Mouse (Mus musculus) heart, embryonic 11.5 days (tissue): ENCODE data around the gene Slc17a7. TPM values are rescaled to one million over a fixed set of nuclear protein-coding genes. Genes with fewer than 3 reads are reported as not detected.
"Not testable (repeated sequence)": the region's sequence is repeated elsewhere in the genome, so short reads cannot be mapped to it uniquely, and the experiment has no call there.

Source experiments
- ATAC-seq: fragments of 200-750 bp; cut with Nextera tagmentation; replicated peaks from 2 replicates; pipeline ENCODE4 v1.8.0; 2017; ENCODE audit warnings: moderate library complexity; ENCODE audit not compliant: insufficient number of reproducible peaks, low FRiP score, low TSS enrichment
- H3K27ac ChIP-seq: fragments of 300-500 bp; sonication (generic); 2 replicates; pipeline ENCODE4 v1.5.1; 2014; ENCODE audit warnings: mild to moderate bottlenecking, low read depth, low read length
- H3K27me3 ChIP-seq: fragments of 300-500 bp; sonication (generic); 2 replicates; pipeline ENCODE4 v1.6.1; 2014; ENCODE audit warnings: mild to moderate bottlenecking, low read length, mixed read lengths; ENCODE audit not compliant: control insufficient read depth, insufficient read depth
- H3K36me3 ChIP-seq: fragments of 300-500 bp; sonication (generic); 2 replicates; pipeline ENCODE4 v1.6.1; 2014; ENCODE audit warnings: mild to moderate bottlenecking, low read length, moderate library complexity, mixed read lengths; ENCODE audit not compliant: control insufficient read depth, insufficient read depth
- H3K4me1 ChIP-seq: fragments of 300-500 bp; sonication (generic); 2 replicates; pipeline ENCODE4 v1.6.1; 2014; ENCODE audit warnings: low read length; ENCODE audit not compliant: control insufficient read depth, insufficient read depth
- H3K4me2 ChIP-seq: fragments of 300-500 bp; sonication (generic); 2 replicates; pipeline ENCODE4 v1.6.1; 2014; ENCODE audit warnings: mild to moderate bottlenecking, moderate library complexity
- H3K4me3 ChIP-seq: fragments of 300-500 bp; sonication (generic); 2 replicates; pipeline ENCODE4 v1.5.1; 2014; ENCODE audit warnings: low read depth, low read length
- H3K9ac ChIP-seq: fragments of 300-500 bp; sonication (generic); 2 replicates; pipeline ENCODE4 v1.6.1; 2014; ENCODE audit warnings: mild to moderate bottlenecking, low read depth, low read length, moderate library complexity
- H3K9me3 ChIP-seq: fragments of 300-500 bp; sonication (generic); replicated peaks from 2 replicates; pipeline ENCODE4 v1.6.1; 2016; ENCODE audit warnings: low read length; ENCODE audit not compliant: control insufficient read depth
- WGBS: fragments of 180-500 bp; shearing (Covaris S2); extraction: QIAGEN DNeasy Blood & Tissue Kit; methylation state at CpG from one replicate; pipeline ENCODE4 v1.1.7; 2014; ENCODE audit not compliant: insufficient replicate concordance; 5-methylcytosine and 5-hydroxymethylcytosine counted together
- polyA plus RNA-seq: library from polyadenylated mRNA; unstranded; fragments of >200 nt; fragmentation: Nextera tagmentation; extraction: Ambion mirVana; gene quantifications from 2 replicates; pipeline ENCODE4 v1.2.1, GENCODE M21; 2014

Slc17a7 gene
- polyA plus RNA-seq, 1 experiment from 2014 or later: 3.0 TPM

DNA sequence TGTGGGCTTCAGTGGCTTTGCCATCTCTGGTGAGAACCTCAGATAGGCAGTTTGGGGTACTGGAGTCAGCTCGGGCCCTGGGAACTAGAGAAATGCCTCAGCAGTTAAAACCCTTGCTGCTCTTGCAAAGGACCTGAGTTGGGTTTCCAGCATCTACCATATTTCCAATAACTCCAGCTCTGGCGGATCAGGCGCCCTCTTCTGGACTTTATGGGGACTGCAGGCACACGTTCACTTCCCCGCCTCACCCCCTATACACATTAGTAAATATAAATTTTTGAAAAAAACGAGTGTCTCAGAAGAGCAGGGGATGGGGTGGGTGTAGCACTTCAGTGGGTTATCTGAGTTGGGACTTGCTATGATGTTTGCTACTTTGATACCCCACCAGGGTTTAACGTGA, 9.2 kb downstream of the Slc17a7 start:
- H3K36me3 ChIP-seq: no peaks in the 10 kb centered on the region
- H3K9me3 ChIP-seq: peaks cover 25% of the 10 kb centered on the region
- H3K4me2 ChIP-seq: no peak overlapping the region
- ATAC-seq: no peak
- H3K27ac ChIP-seq: no peak overlapping the region
- peaks cover 71% of the 10 kb centered on the region for H3K27me3 ChIP-seq
- H3K4me3 ChIP-seq: no peak overlapping the region
- peaks cover 10% of the 10 kb centered on the region; the same call in 1 of the 2 replicates for H3K4me1 ChIP-seq
- WGBS: 52% methylated on average over 7 of the region's 7 CpGs
- no peak overlapping the region for H3K9ac ChIP-seq

DNA sequence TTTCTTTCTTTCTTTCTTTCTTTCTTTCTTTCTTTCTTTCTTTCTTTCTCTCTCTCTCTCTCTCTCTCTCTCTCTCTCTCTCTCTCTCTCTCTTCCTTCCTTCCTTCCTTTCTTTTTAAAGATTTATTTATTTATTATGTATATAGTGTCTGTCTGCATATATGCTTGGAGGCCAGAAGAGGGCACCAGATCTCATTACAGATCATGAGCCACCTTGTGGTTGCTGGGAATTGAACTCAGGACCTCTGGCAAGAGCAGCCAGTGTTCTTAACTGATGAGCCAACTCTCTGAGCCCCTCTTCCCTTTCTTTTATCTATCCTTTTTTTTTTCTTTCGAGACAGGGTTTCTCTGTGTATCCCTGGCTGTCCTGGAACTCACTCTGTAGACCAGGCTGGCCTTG, 10.0 kb downstream of the Slc17a7 start:
- H3K9ac ChIP-seq, H3K36me3 ChIP-seq, H3K4me2 ChIP-seq, H3K4me1 ChIP-seq, ATAC-seq, H3K4me3 ChIP-seq, H3K27ac ChIP-seq: not testable (repeated sequence)
- peaks cover 23% of the 10 kb centered on the region for H3K9me3 ChIP-seq
- WGBS: 63% methylated on average over 1 of the region's 1 CpGs
- H3K27me3 ChIP-seq: peaks cover 71% of the 10 kb centered on the region

DNA sequence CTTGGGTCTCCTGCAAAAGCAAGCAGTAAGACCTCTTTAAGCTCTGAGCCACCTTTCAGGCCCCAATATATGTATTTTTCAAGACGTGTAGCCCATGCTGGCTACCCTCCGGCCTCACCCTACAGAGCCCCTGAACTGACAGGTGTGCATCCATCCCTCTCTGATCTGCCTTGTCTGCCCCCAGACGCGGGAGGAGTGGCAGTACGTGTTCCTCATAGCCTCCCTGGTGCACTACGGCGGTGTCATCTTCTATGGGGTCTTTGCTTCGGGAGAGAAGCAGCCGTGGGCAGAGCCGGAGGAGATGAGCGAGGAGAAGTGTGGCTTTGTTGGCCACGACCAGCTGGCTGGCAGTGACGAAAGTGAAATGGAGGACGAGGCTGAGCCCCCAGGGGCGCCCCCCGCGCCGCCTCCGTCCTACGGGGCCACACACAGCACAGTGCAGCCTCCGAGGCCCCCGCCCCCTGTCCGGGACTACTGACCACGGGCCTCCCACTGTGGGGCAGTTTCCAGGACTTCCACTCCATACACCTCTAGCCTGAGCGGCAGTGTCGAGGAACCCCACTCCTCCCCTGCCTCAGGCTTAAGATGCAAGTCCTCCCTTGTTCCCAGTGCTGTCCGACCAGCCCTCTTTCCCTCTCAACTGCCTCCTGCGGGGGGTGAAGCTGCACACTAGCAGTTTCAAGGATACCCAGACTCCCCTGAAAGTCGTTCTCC, 11.0 kb downstream of the Slc17a7 start:
- Histone ChIP-seq H3K9me3 (peaks cover 13% of the 10 kb centered on the region), H3K9ac (no peak overlapping the region), H3K4me2 (peak overlapping the region; percentile 37; the same call in 1 of the 2 replicates), H3K36me3 (no peaks in the 10 kb centered on the region), H3K4me3 (0 out of 2 replicates have a peak overlapping the region, but pooled peaks have one; percentile 14), H3K4me1 (peaks cover 8% of the 10 kb centered on the region; the same call in 1 of the 2 replicates), H3K27ac (no peak overlapping the region), H3K27me3 (peaks cover 71% of the 10 kb centered on the region)
- no peak for ATAC-seq
- WGBS: 7% methylated on average over 26 of the region's 29 CpGs

GRCm38 (mm10) chr7:45175398-45175797, 11.6 kb downstream of the Slc17a7 start:
- H3K9ac ChIP-seq: no peak overlapping the region
- no peaks in the 10 kb centered on the region for H3K36me3 ChIP-seq
- H3K27me3 ChIP-seq: peaks cover 73% of the 10 kb centered on the region
- no peak overlapping the region for H3K27ac ChIP-seq
- no peak overlapping the region for H3K4me3 ChIP-seq
- H3K4me1 ChIP-seq: peaks cover 8% of the 10 kb centered on the region; the same call in 1 of the 2 replicates
- 6% methylated on average over 13 of the region's 13 CpGs for WGBS
- H3K4me2 ChIP-seq: no peak overlapping the region
- no peak for ATAC-seq
- H3K9me3 ChIP-seq: peaks cover 6% of the 10 kb centered on the region

DNA sequence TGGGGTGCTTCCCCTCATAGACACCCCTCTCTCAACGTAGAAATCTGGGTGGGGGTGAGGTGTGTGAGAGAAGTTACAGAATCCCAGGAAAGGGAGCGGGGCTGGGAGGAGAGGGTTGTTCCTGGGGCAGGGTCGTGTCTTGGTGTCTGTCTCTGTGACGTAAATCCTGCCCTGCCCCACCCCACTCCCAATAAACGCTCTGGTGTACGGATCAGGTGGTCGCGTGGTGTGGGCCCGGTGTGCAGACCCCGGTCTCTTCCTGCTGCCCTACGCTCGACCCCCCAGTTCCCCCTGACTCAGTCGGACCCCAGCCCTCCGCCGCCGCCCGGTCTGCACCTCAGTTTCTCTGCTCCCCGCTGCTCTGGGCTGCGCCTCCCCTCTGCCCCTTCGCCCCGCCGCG, 12.2 kb downstream of the Slc17a7 start:
- WGBS: under 1% methylated on average over 23 of the region's 23 CpGs
- H3K36me3 ChIP-seq: no peaks in the 10 kb centered on the region
- peaks cover 79% of the 10 kb centered on the region for H3K27me3 ChIP-seq
- no peak overlapping the region for H3K9ac ChIP-seq
- peak overlapping the region; percentile 45 for H3K4me2 ChIP-seq
- peak overlapping the region; percentile 11 for H3K4me3 ChIP-seq
- ATAC-seq: no peak
- H3K9me3 ChIP-seq: peaks cover 2% of the 10 kb centered on the region; the same call in 1 of the 2 replicates
- peaks cover 10% of the 10 kb centered on the region; the same call in 1 of the 2 replicates for H3K4me1 ChIP-seq
- H3K27ac ChIP-seq: no peak overlapping the region

DNA sequence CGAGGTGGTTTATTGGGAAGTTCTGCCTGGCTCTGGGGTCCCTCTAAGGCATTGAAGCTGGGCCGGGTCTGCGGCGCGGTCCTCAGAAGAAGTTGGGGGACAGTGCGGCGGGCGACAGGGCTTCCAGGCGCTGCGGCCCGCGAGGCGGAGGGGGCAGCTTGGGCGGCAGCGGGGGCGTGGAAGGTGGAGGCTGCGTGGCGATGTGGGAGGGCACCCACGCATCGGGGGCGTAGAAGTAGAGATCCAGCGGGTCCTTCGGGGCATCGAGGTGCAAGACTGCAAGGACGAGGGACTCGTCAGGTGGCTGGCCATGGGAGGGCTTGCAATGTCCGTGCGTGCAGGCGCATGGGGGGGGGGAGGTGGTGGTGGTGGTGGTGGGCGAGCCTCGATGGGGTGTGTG, 12.6 kb downstream of the Slc17a7 start:
- no peaks in the 10 kb centered on the region for H3K9me3 ChIP-seq
- no peak overlapping the region for H3K27ac ChIP-seq
- WGBS: 2% methylated on average over 29 of the region's 31 CpGs
- peaks cover 14% of the 10 kb centered on the region; the same call in 1 of the 2 replicates for H3K4me1 ChIP-seq
- H3K9ac ChIP-seq: no peak overlapping the region
- H3K4me2 ChIP-seq: peak overlapping the region; percentile 45
- H3K4me3 ChIP-seq: peak overlapping the region; percentile 11
- no peaks in the 10 kb centered on the region for H3K36me3 ChIP-seq
- H3K27me3 ChIP-seq: peaks cover 83% of the 10 kb centered on the region
- ATAC-seq: no peak

GRCm38 (mm10) chr7:45178550-45178949, 14.8 kb downstream of the Slc17a7 start:
- no peak for ATAC-seq
- WGBS: 25% methylated on average over 7 of the region's 7 CpGs
- no peak overlapping the region for H3K4me3 ChIP-seq

DNA sequence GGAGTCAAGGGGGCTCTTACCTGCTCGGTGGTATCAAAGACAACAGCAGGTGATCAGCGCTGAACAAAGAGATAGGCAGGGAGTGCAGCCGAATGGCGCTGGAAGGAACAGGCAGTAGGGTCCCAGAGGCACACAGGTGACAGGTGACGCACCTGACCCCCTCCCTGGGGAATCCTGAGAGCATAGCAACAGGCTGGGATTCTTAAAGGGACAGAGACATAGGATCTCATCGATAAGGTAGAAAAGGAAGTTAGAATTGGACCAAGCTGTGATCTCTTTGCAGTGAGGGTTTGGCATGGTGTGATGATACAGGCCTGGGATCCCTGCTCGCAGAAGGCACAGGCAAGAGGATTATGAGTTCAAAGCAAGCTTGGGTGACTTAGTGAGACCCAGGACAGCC, 15.7 kb downstream of the Slc17a7 start, which contains the start of gene Gfy:
Gene Gfy, minus strand, starts transcription at position 101 of the 400 bp plus-strand sequence.
- Histone ChIP-seq H3K27ac (no peak within 1 kb of the TSS), H3K4me2 (no peak within 1 kb of the TSS), H3K4me3 (no peak within 1 kb of the TSS), H3K4me1 (peaks cover 22% of the 10 kb centered on the region; the same call in 1 of the 2 replicates), H3K27me3 (peaks cover 99% of the 10 kb centered on the region), H3K9me3 (no peaks in the 10 kb centered on the region), H3K36me3 (no peaks in the 10 kb centered on the region), H3K9ac (no peak within 1 kb of the TSS)
- no peak for ATAC-seq
- 30% methylated on average over 7 of the region's 7 CpGs for WGBS

More at GRCm38 (mm10) chr7:45178550-45178949, 14.8 kb downstream of the Slc17a7 start:
- H3K36me3 ChIP-seq: no peaks in the 10 kb centered on the region
- no peak overlapping the region for H3K27ac ChIP-seq
- H3K9me3 ChIP-seq: no peaks in the 10 kb centered on the region
- peaks cover 96% of the 10 kb centered on the region for H3K27me3 ChIP-seq
- H3K9ac ChIP-seq: no peak overlapping the region
- peaks cover 22% of the 10 kb centered on the region; the same call in 1 of the 2 replicates for H3K4me1 ChIP-seq
- H3K4me2 ChIP-seq: no peak overlapping the region
